Mouse (Mus musculus) brain, embryonic 18.5 days (tissue): ENCODE data around the gene Lamtor4.
A peak's percentile ranks its signal among the peaks of the same experiment; 100 is the strongest.

Source experiments
- DNase-seq: peaks from one replicate; pipeline ENCODE4 v3.0.0-alpha.2; 2012; ENCODE audit warnings: low read depth, low spot score

The Lamtor4 gene

GRCm38 (mm10) chr5:138260051-138260450, 4.8 kb downstream of the Lamtor4 start:
- no peak for DNase-seq

- DNase-seq, result no peak
Measured at GRCm38 (mm10) chr5:138260834-138261233, 5.6 kb downstream of the Lamtor4 start.

GRCm38 (mm10) chr5:138262001-138262400, 6.7 kb downstream of the Lamtor4 start:
- DNase-seq, result no peak

- DNase-seq, result no peak
Measured at GRCm38 (mm10) chr5:138262582-138263240, 7.4 kb downstream of the Lamtor4 start.

- DNase-seq, result peak; percentile 78
Measured at GRCm38 (mm10) chr5:138263260-138264206, 8.3 kb downstream of the Lamtor4 start, which contains the start of gene BC037034. Gene BC037034 (minus strand): TSS chr5:138264033.

GRCm38 (mm10) chr5:138264207-138264578, 8.9 kb downstream of the Lamtor4 start:
- no peak for DNase-seq

GRCm38 (mm10) chr5:138265712-138266111, 10.4 kb downstream of the Lamtor4 start:
- no peak for DNase-seq

GRCm38 (mm10) chr5:138267114-138267513, 11.8 kb downstream of the Lamtor4 start:
- DNase-seq, result no peak

GRCm38 (mm10) chr5:138268980-138269379, 13.7 kb downstream of the Lamtor4 start:
- no peak for DNase-seq

GRCm38 (mm10) chr5:138271232-138271631, 15.9 kb downstream of the Lamtor4 start:
- no peak for DNase-seq

- DNase-seq, result no peak
Measured at GRCm38 (mm10) chr5:138272409-138272923, 17.2 kb downstream of the Lamtor4 start, which contains the start of gene Gal3st4. Gene Gal3st4 (minus strand): TSS chr5:138272840.

- DNase-seq, result no peak
Measured at GRCm38 (mm10) chr5:138274186-138274585, 18.9 kb downstream of the Lamtor4 start.

GRCm38 (mm10) chr5:138275216-138276050, 20.2 kb downstream of the Lamtor4 start:
- DNase-seq, result no peak

GRCm38 (mm10) chr5:138277994-138278393, 22.7 kb downstream of the Lamtor4 start:
- DNase-seq, result no peak

GRCm38 (mm10) chr5:138279585-138280424, 24.5 kb downstream of the Lamtor4 start, which contains the start of the genes Gm43720, Gpc2 and Stag3:
Gene Gm43720 (minus strand): TSS chr5:138279958.
Gene Gpc2 (minus strand): TSS chr5:138280005.
Gene Stag3 (plus strand): TSS chr5:138280240.
- DNase-seq, result peak; percentile 99

- DNase-seq, result no peak
Measured at GRCm38 (mm10) chr5:138280425-138280768, 25.1 kb downstream of the Lamtor4 start.

GRCm38 (mm10) chr5:138280829-138281228, 25.5 kb downstream of the Lamtor4 start:
- no peak for DNase-seq

- no peak for DNase-seq
Measured at GRCm38 (mm10) chr5:138281798-138282197, 26.5 kb downstream of the Lamtor4 start.

- DNase-seq, result no peak
Measured at GRCm38 (mm10) chr5:138283540-138283939, 28.3 kb downstream of the Lamtor4 start.

- no peak for DNase-seq
Measured at GRCm38 (mm10) chr5:138287861-138288260, 32.6 kb downstream of the Lamtor4 start.
